8 mouse cellular contexts compared by ENCODE assay signal in the genomic region with DNA sequence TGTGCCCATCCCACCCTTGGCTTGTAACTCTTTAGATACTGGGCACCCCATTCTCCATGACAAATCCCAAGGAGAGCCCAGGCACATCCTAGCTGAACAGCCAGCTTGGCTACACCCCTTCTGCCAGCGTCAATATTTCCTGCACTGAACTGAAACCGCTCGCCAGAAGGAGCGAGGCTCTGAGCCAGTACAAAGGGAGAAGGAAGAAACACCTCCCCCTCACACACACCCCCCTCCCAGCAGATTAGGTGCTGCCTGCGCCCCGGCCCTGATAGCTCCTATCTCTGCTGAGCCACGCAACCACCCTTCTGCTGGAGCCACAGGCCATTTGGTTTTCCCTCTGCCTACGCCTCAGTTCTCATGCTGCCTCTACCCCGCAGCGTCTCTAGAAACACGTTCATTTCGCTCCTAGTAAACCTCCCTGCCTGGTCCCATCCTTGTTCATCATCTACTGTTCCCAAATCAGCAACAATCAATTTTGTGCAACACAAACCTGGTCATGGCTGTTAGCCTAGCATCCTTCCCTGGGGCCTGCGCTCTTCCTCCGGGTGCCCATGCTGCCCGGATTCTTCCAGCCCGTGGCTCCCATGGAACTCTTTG. TPM values are rescaled to one million over a fixed set of nuclear protein-coding genes. Genes with fewer than 3 reads are reported as not detected.
DNase-seq lines count a peak whose midpoint lies in the region; ATAC-seq and TF ChIP-seq lines count a peak whose summit lies in the region.

No protein-coding gene starts in this region.

- 1% methylated on average over 16 of the region's 16 CpGs for WGBS in heart, embryonic 11.5 days (ENCODE audit: insufficient replicate concordance)
- 4% methylated on average over 16 of the region's 16 CpGs for WGBS in liver, postnatal 0 days (ENCODE audit: insufficient replicate concordance)
- WGBS in neural tube, embryonic 14.5 days: 3% methylated on average over 16 of the region's 16 CpGs

- peak overlapping the region; percentile 72 for H3K4me3 ChIP-seq in heart, embryonic 11.5 days (ENCODE audit: low read depth, low read length)
- peak overlapping the region; percentile 59 for H3K4me3 ChIP-seq in liver, postnatal 0 days (ENCODE audit: low read depth, low read length)
- peak overlapping the region; percentile 31 for H3K4me3 ChIP-seq in neural tube, embryonic 14.5 days (ENCODE audit: low read depth, low read length)

- H3K4me2 ChIP-seq in heart, embryonic 11.5 days: peak overlapping the region; percentile 76
- peak overlapping the region; percentile 86 for H3K4me2 ChIP-seq in liver, postnatal 0 days (ENCODE audit: low read depth, low read length)
- peak overlapping the region; percentile 83 for H3K4me2 ChIP-seq in neural tube, embryonic 14.5 days (ENCODE audit: low read depth, low read length)

- H3K27ac ChIP-seq in heart, embryonic 11.5 days (ENCODE audit: low read depth, low read length): peak overlapping the region; percentile 60
- H3K27ac ChIP-seq in liver, postnatal 0 days (ENCODE audit: low read depth): peak overlapping the region; percentile 64
- H3K27ac ChIP-seq in neural tube, embryonic 14.5 days (ENCODE audit: low read depth, low read length): peak overlapping the region; percentile 57

- peak; percentile 29 for DNase-seq in kidney, adult 18-20 months
- DNase-seq in kidney, adult 9 months: no peak
- DNase-seq in kidney, postnatal 25 days: peak; percentile 41 to 63
- peak; percentile 60 for DNase-seq in liver, postnatal 0 days
- DNase-seq in T-cell, adult 2 months (ENCODE audit: low spot score): no peak

- H3K4me1 ChIP-seq in heart, embryonic 11.5 days (ENCODE audit: control insufficient read depth, insufficient read depth, low read length): peaks cover 19% of the 10 kb centered on the region
- H3K4me1 ChIP-seq in liver, postnatal 0 days (ENCODE audit: insufficient read depth): peaks cover 21% of the 10 kb centered on the region
- peaks cover 30% of the 10 kb centered on the region for H3K4me1 ChIP-seq in neural tube, embryonic 14.5 days (ENCODE audit: control insufficient read depth, insufficient read depth, low read length)

- TF ChIP-seq EP300 in liver, postnatal 0 days (IDR thresholded peaks at IDR 0.05; ENCODE audit: low read depth): peak; percentile 73

- H3K9me3 ChIP-seq in heart, embryonic 11.5 days (replicated peaks; ENCODE audit: control insufficient read depth, low read length): no peaks in the 10 kb centered on the region
- H3K9me3 ChIP-seq in liver, postnatal 0 days (ENCODE audit: low read length): no peaks in the 10 kb centered on the region
- no peaks in the 10 kb centered on the region for H3K9me3 ChIP-seq in neural tube, embryonic 14.5 days (ENCODE audit: control insufficient read depth, low read length)

- H3K36me3 ChIP-seq in heart, embryonic 11.5 days (ENCODE audit: control insufficient read depth, insufficient read depth, low read length): no peaks in the 10 kb centered on the region
- no peaks in the 10 kb centered on the region for H3K36me3 ChIP-seq in liver, postnatal 0 days (replicated peaks; ENCODE audit: insufficient read depth, low read length)
- H3K36me3 ChIP-seq in neural tube, embryonic 14.5 days (ENCODE audit: control insufficient read depth, insufficient read depth, low read length): no peaks in the 10 kb centered on the region

- peak; percentile 78 for ATAC-seq in common myeloid progenitor, adult 5-6 weeks (replicated peaks; ENCODE audit: low read depth, poor library complexity, severe bottlenecking)
- ATAC-seq in heart, embryonic 11.5 days (replicated peaks; ENCODE audit: insufficient number of reproducible peaks, low FRiP score, low TSS enrichment): peak; percentile 80
- ATAC-seq in liver, postnatal 0 days: peak; percentile 74
- ATAC-seq in neural tube, embryonic 14.5 days (ENCODE audit: low read depth): peak; percentile 28

- no peak for TF ChIP-seq CTCF in liver, postnatal 0 days (IDR thresholded peaks at IDR 0.05; ENCODE audit: low read depth)

- H3K27me3 ChIP-seq in heart, embryonic 11.5 days (ENCODE audit: control insufficient read depth, insufficient read depth, low read length): no peaks in the 10 kb centered on the region
- H3K27me3 ChIP-seq in liver, postnatal 0 days (ENCODE audit: insufficient read depth, low read length): 0 out of 2 replicates have a peak, but pooled peaks cover 11% of the 10 kb centered on the region
- no peaks in the 10 kb centered on the region for H3K27me3 ChIP-seq in neural tube, embryonic 14.5 days (ENCODE audit: control insufficient read depth, insufficient read depth, low read length)

- H3K9ac ChIP-seq in heart, embryonic 11.5 days (ENCODE audit: low read depth, low read length): peak overlapping the region; percentile 83
- peak overlapping the region; percentile 47 for H3K9ac ChIP-seq in liver, postnatal 0 days (replicated peaks)
- peak overlapping the region; percentile 55 for H3K9ac ChIP-seq in neural tube, embryonic 14.5 days (replicated peaks; ENCODE audit: low read depth, low read length)

RNA-seq across cellular contexts. Expression of a gene that starts 0.6 kb away (rescaled TPM):
- 1.3 and 4.2 TPM in 2 replicates for total RNA-seq in common myeloid progenitor, adult 5-6 weeks (2017)
- 19.3 and 21.1 TPM in 2 replicates for polyA plus RNA-seq in heart, embryonic 11.5 days (2014; fragmentation: Nextera tagmentation; extraction: Ambion mirVana)
- 4.9 and 6.0 TPM in 2 replicates for polyA plus RNA-seq in liver, postnatal 0 days (2015; fragmentation: Nextera tagmentation; extraction: Ambion mirVana)
- 3.3 and 5.7 TPM in 2 replicates for polyA plus RNA-seq in neural tube, embryonic 14.5 days (2014; fragmentation: Nextera tagmentation; extraction: Ambion mirVana)

RNA-seq across cellular contexts. Expression of a gene that starts 39.2 kb away (rescaled TPM):
- total RNA-seq in common myeloid progenitor, adult 5-6 weeks (2017): 40.7 and 42.3 TPM in 2 replicates
- polyA plus RNA-seq in heart, embryonic 11.5 days (2014; fragmentation: Nextera tagmentation; extraction: Ambion mirVana): 75.9 and 95.7 TPM in 2 replicates
- polyA plus RNA-seq in liver, postnatal 0 days (2015; fragmentation: Nextera tagmentation; extraction: Ambion mirVana): 103 and 105 TPM in 2 replicates
- 55.2 and 63.2 TPM in 2 replicates for polyA plus RNA-seq in neural tube, embryonic 14.5 days (2014; fragmentation: Nextera tagmentation; extraction: Ambion mirVana)

Comparison
In these comparisons a context has a peak if more than half of its experiments do, and no peak if none do; other contexts are left out.
1. DNase-seq: peak in kidney, adult 18-20 months (single experiment), kidney, postnatal 25 days (2 of 2) and liver, postnatal 0 days (single experiment); none in kidney, adult 9 months (single experiment) and T-cell, adult 2 months (single experiment).
2. ATAC-seq: peak in every context shown above with its lines; median percentile 80 in heart, embryonic 11.5 days; 78 in common myeloid progenitor, adult 5-6 weeks; 74 in liver, postnatal 0 days; 28 in neural tube, embryonic 14.5 days.
3. Peak in every context shown above with its lines, with median percentiles within 50 percentile points of each other: H3K27ac ChIP-seq, H3K4me2 ChIP-seq, H3K4me3 ChIP-seq and H3K9ac ChIP-seq.